Mouse (Mus musculus): Measurements from ENCODE around the gene Pdlim7. TPM values are rescaled to one million over a fixed set of nuclear protein-coding genes. Genes with fewer than 3 reads are reported as not detected.

The Pdlim7 gene
- total and polyA plus RNA-seq, 3 experiments, result 46.9 to 98.2 (median 54.0) TPM

DNA sequence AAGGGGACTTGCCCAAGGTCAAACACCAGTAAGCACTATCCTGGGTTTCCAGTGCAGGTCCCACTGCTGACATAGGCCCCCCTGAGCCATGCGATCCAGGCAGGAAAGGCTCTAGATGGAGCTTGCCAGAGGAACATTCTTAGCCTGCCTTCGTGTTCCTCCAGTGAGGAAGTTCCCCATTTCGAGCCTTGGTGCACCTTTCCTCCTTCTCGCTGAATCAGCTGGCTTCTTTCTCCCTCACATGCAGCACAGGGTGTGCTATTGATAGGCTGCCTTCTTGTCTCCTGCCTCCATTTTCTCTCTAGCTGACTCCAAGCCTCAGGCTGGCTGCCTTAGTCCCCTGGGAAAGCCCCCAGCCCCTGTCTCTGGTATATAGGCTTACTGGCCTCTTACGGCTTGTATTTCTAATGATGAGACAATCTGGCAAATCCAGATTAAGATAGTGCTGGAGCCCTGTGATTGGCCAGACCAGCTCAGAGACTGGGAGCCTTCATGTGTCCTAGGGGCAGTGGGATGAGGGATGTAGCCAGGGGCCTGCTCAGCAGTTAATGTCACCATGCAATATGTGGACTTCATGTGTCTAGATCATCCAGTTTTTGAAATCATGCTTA, 47.5 kb downstream of the Pdlim7 start:
- intact Hi-C loops (cut with DNase I), result no loop called here
- Histone ChIP-seq H3K4me3 (no peak overlapping the region), H3K27ac (no peak overlapping the region), H3K27me3 (ENCODE audit: control insufficient read depth, insufficient read depth, low read length) (no peaks in the 10 kb centered on the region), H3K79me2 (replicated peaks; ENCODE audit: control insufficient read depth, insufficient read depth, low read length) (no peaks in the 10 kb centered on the region), H3K36me3 (ENCODE audit: control insufficient read depth, insufficient read depth, low read length) (no peaks in the 10 kb centered on the region), H3K9ac (ENCODE audit: low read depth, low read length) (no peak overlapping the region), H3K4me1 (ENCODE audit: control insufficient read depth, insufficient read depth, low read length) (no peaks in the 10 kb centered on the region)
- whole genome bisulfite sequencing, result 60% methylated on average over 5 of the region's 5 CpGs
- TF ChIP-seq CTCF (IDR thresholded peaks at IDR 0.05) (no peak), POLR2A (IDR thresholded peaks at IDR 0.05; ENCODE audit: insufficient read depth, low read depth, low read length) (no peak), EP300 (IDR thresholded peaks at IDR 0.05; ENCODE audit: insufficient read depth, low read depth, low read length) (no peak)
- no peak for DNase-seq

GRCm38 (mm10) chr13:55465184-55465583, 48.3 kb downstream of the Pdlim7 start:
- DNase-seq, result no peak
- WGBS, result 31% methylated on average over 3 of the region's 3 CpGs
- H3K27me3 ChIP-seq (ENCODE audit: control insufficient read depth, insufficient read depth, low read length), result no peaks in the 10 kb centered on the region

DNA sequence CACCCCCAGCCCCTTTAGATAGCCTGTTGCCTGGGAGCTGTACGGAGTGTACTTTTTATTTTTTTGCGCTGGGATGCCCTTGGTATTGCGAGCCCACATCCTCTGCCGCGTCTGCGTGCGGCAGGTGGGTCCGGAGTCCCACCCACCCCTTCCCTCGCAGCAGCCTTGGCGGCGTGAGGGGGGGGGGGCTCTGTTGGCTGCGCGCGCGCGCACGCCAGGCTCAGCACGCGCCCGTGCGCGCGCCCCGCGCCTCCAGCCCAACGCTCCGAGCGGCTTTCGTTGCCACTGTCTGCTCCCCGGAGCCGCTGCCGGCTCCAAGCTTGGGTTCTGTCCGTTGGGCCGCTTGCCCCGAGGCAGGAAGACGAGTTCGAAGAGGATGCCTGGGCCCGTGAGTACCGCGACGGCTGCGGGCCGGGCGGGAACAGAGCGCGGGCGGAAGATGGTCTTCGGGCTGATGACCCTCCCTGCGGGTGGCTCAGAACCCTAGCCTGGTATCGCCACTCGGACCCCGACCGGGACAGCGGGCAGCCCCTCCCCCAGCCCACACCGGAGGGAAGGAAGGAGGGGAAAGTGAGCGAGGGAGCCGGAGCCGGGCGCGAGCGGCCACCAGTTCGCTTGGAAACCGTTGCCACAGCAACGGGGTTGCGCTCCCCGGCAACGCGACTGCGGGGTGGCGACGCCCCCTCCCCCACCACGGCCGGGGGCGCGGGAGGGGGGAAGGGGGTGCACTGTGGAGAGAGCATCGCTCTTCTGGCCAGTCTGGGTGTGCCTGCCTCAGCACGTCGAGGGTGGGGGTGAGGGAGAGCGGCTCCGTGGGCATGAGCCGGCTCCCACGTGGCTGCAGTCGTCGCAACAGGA, 49.2 kb downstream of the Pdlim7 start, which contains the start of gene Prr7:
TSS of gene Prr7 (plus strand) at position 241 of the 858 bp plus-strand sequence.
- H3K27me3 ChIP-seq (ENCODE audit: control insufficient read depth, insufficient read depth, low read length), result no peaks in the 10 kb centered on the region
- no peaks in the 10 kb centered on the region for H3K36me3 ChIP-seq (ENCODE audit: control insufficient read depth, insufficient read depth, low read length)
- H3K27ac ChIP-seq, result peak within 1 kb of the TSS; percentile 48; the same call in 1 of the 2 replicates
- DNase-seq, result peak; percentile 58 to 62
- no peaks in the 10 kb centered on the region for H3K79me2 ChIP-seq (replicated peaks; ENCODE audit: control insufficient read depth, insufficient read depth, low read length)
- H3K4me3 ChIP-seq, result peak within 1 kb of the TSS; percentile 58
- intact Hi-C loops (cut with DNase I), result no loop called here
- peak within 1 kb of the TSS; percentile 56 for H3K9ac ChIP-seq (ENCODE audit: low read depth, low read length)
- no peak for TF ChIP-seq EP300 (IDR thresholded peaks at IDR 0.05; ENCODE audit: insufficient read depth, low read depth, low read length)
- no peak for TF ChIP-seq POLR2A (IDR thresholded peaks at IDR 0.05; ENCODE audit: insufficient read depth, low read depth, low read length)
- no peak for TF ChIP-seq CTCF (IDR thresholded peaks at IDR 0.05)
- H3K4me1 ChIP-seq (ENCODE audit: control insufficient read depth, insufficient read depth, low read length), result no peaks in the 10 kb centered on the region
- WGBS, result under 1% methylated on average over 81 of the region's 84 CpGs

More at GRCm38 (mm10) chr13:55465184-55465583, 48.3 kb downstream of the Pdlim7 start:
- intact Hi-C loops (cut with DNase I), result no loop called here
- Histone ChIP-seq H3K4me3 (no peak overlapping the region), H3K36me3 (ENCODE audit: control insufficient read depth, insufficient read depth, low read length) (no peaks in the 10 kb centered on the region), H3K79me2 (replicated peaks; ENCODE audit: control insufficient read depth, insufficient read depth, low read length) (no peaks in the 10 kb centered on the region), H3K27ac (no peak overlapping the region), H3K4me1 (ENCODE audit: control insufficient read depth, insufficient read depth, low read length) (no peaks in the 10 kb centered on the region), H3K9ac (ENCODE audit: low read depth, low read length) (no peak overlapping the region)
- TF ChIP-seq EP300 (IDR thresholded peaks at IDR 0.05; ENCODE audit: insufficient read depth, low read depth, low read length) (no peak), POLR2A (IDR thresholded peaks at IDR 0.05; ENCODE audit: insufficient read depth, low read depth, low read length) (no peak), CTCF (IDR thresholded peaks at IDR 0.05) (no peak)

GRCm38 (mm10) chr13:55463399-55464026, 50.0 kb downstream of the Pdlim7 start:
- H3K36me3 ChIP-seq (ENCODE audit: control insufficient read depth, insufficient read depth, low read length), result no peaks in the 10 kb centered on the region
- WGBS, result 24% methylated on average over 14 of the region's 14 CpGs
- intact Hi-C loops (cut with DNase I), result no loop called here
- no peaks in the 10 kb centered on the region for H3K79me2 ChIP-seq (replicated peaks; ENCODE audit: control insufficient read depth, insufficient read depth, low read length)
- H3K4me1 ChIP-seq (ENCODE audit: control insufficient read depth, insufficient read depth, low read length), result no peaks in the 10 kb centered on the region
- no peak overlapping the region for H3K27ac ChIP-seq
- H3K4me3 ChIP-seq, result peak overlapping the region; percentile 58; the same call in 1 of the 2 replicates
- DNase-seq, result no peak
- H3K9ac ChIP-seq (ENCODE audit: low read depth, low read length), result no peak overlapping the region
- TF ChIP-seq CTCF (IDR thresholded peaks at IDR 0.05) (no peak), EP300 (IDR thresholded peaks at IDR 0.05; ENCODE audit: insufficient read depth, low read depth, low read length) (no peak), POLR2A (IDR thresholded peaks at IDR 0.05; ENCODE audit: insufficient read depth, low read depth, low read length) (no peak)
- H3K27me3 ChIP-seq (ENCODE audit: control insufficient read depth, insufficient read depth, low read length), result no peaks in the 10 kb centered on the region

- Histone ChIP-seq H3K79me2 (replicated peaks; ENCODE audit: control insufficient read depth, insufficient read depth, low read length) (no peaks in the 10 kb centered on the region), H3K4me1 (ENCODE audit: control insufficient read depth, insufficient read depth, low read length) (no peaks in the 10 kb centered on the region), H3K27ac (no peak overlapping the region), H3K4me3 (no peak overlapping the region), H3K27me3 (ENCODE audit: control insufficient read depth, insufficient read depth, low read length) (no peaks in the 10 kb centered on the region), H3K36me3 (ENCODE audit: control insufficient read depth, insufficient read depth, low read length) (no peaks in the 10 kb centered on the region), H3K9ac (ENCODE audit: low read depth, low read length) (no peak overlapping the region)
- DNase-seq, result no peak
- TF ChIP-seq EP300 (IDR thresholded peaks at IDR 0.05; ENCODE audit: insufficient read depth, low read depth, low read length) (no peak), CTCF (IDR thresholded peaks at IDR 0.05) (no peak), POLR2A (IDR thresholded peaks at IDR 0.05; ENCODE audit: insufficient read depth, low read depth, low read length) (no peak)
- intact Hi-C loops (cut with DNase I), result no loop called here
- 73% methylated on average over 2 of the region's 2 CpGs for WGBS
Measured at GRCm38 (mm10) chr13:55462965-55463364, 50.5 kb downstream of the Pdlim7 start.

Measured in heart, adult 2 months (tissue).